Comparison of ENCODE assay signal across 9 mouse cellular contexts in the genomic region with DNA sequence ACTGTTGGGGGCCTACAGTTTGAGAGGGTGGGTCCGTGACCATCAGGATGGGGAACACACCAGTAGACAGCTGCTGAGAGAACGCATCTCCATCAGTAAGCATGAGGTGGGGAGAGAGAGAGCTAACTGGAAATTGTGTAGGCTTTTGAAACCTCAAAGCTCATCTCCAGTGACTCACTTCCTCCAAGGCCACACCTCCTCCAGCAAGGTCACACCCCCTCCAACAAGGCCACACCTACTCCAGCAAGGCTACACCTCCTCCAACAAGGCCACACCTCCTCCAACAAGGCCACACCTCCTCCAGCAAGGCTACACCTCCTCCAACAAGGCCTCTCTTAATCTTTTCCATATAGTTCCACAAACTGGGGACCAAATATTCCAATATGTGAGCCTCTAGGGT. TPM values are rescaled to one million over a fixed set of nuclear protein-coding genes. Genes with fewer than 3 reads are reported as not detected.
DNase-seq lines count a peak whose midpoint lies in the region; ATAC-seq lines count a peak whose summit lies in the region.
"Had no signal": no experiment of that assay in that cellular context is flagged by ENCODE, and none has a peak within 500 bp of the region (broad histone marks: within the 10 kb centered on the region; RNA-seq: fewer than 3 reads in every experiment).

No protein-coding gene starts in this region.

- no peak overlapping the region for H3K4me3 ChIP-seq in liver, embryonic 15.5 days (replicated peaks)
- H3K4me3 ChIP-seq in forebrain, embryonic 16.5 days (replicated peaks; ENCODE audit: low read length): no peak overlapping the region
- H3K4me3 ChIP-seq: heart, embryonic 15.5 days had no signal

- no peak overlapping the region; the same call in 1 of the 2 replicates for H3K27ac ChIP-seq in liver, embryonic 15.5 days (replicated peaks)
- H3K27ac ChIP-seq in forebrain, embryonic 16.5 days (ENCODE audit: low read length): no peak overlapping the region
- H3K27ac ChIP-seq: heart, embryonic 15.5 days had no signal

- ATAC-seq in liver, embryonic 15.5 days (ENCODE audit: insufficient read depth): peak; percentile 22; the same call in 1 of the 2 replicates
- ATAC-seq in frontal cortex, adult (ENCODE audit: low TSS enrichment): no peak
- no peak for ATAC-seq in forebrain, embryonic 16.5 days

- no peak overlapping the region for H3K9ac ChIP-seq in liver, embryonic 15.5 days
- no peak overlapping the region for H3K9ac ChIP-seq in forebrain, embryonic 16.5 days (replicated peaks; ENCODE audit: low read depth, low read length)
- H3K9ac ChIP-seq: heart, embryonic 15.5 days had no signal

- H3K4me2 ChIP-seq in liver, embryonic 15.5 days: no peak overlapping the region
- no peak overlapping the region for H3K4me2 ChIP-seq in forebrain, embryonic 16.5 days (ENCODE audit: low read length)
- H3K4me2 ChIP-seq: heart, embryonic 15.5 days had no signal

- peaks cover 52% of the 10 kb centered on the region for H3K4me1 ChIP-seq in liver, embryonic 15.5 days (replicated peaks)
- no peaks in the 10 kb centered on the region for H3K4me1 ChIP-seq in forebrain, embryonic 16.5 days (replicated peaks; ENCODE audit: control insufficient read depth, insufficient read depth, low read length)
- H3K4me1 ChIP-seq: heart, embryonic 15.5 days had no signal

- peak; percentile 95 for DNase-seq in 416B (ENCODE audit: low read depth)
- peak; percentile 74 for DNase-seq in CD4-positive, CD25-positive, alpha-beta regulatory T cell, adult 2 months (ENCODE audit: low read depth, low spot score)
- DNase-seq in adrenal gland, postnatal 14 days: peak; percentile 77
- no peak for DNase-seq in right cerebral cortex, postnatal 25 days
- DNase-seq: kidney, postnatal 36 days had no signal

- 67% methylated on average over 2 of the region's 2 CpGs for WGBS in liver, embryonic 15.5 days (ENCODE audit: insufficient replicate concordance)
- WGBS in forebrain, embryonic 16.5 days: 92% methylated on average over 2 of the region's 2 CpGs

- H3K36me3 ChIP-seq in liver, embryonic 15.5 days (replicated peaks): peaks cover 78% of the 10 kb centered on the region
- H3K36me3 ChIP-seq in forebrain, embryonic 16.5 days (ENCODE audit: control insufficient read depth, insufficient read depth): peaks cover 6% of the 10 kb centered on the region; the same call in 1 of the 2 replicates

- no peaks in the 10 kb centered on the region for H3K9me3 ChIP-seq in liver, embryonic 15.5 days (replicated peaks)
- no peaks in the 10 kb centered on the region for H3K9me3 ChIP-seq in forebrain, embryonic 16.5 days (ENCODE audit: control insufficient read depth, low read length)
- H3K9me3 ChIP-seq: heart, embryonic 15.5 days had no signal

- no peaks in the 10 kb centered on the region for H3K27me3 ChIP-seq in liver, embryonic 15.5 days
- H3K27me3 ChIP-seq in forebrain, embryonic 16.5 days (replicated peaks; ENCODE audit: control insufficient read depth, insufficient read depth, low read length): no peaks in the 10 kb centered on the region
- H3K27me3 ChIP-seq: heart, embryonic 15.5 days had no signal

RNA-seq across cellular contexts. Expression of a gene that starts 13.9 kb away (rescaled TPM):
- 21.9 and 32.2 TPM in 2 replicates for total RNA-seq in adrenal gland, postnatal 14 days (2021)
- 9.2 and 10.9 TPM in 2 replicates for polyA plus RNA-seq in liver, embryonic 15.5 days (2015; fragmentation: Nextera tagmentation; extraction: Ambion mirVana)
- polyA plus RNA-seq in forebrain, embryonic 16.5 days (2015; fragmentation: Nextera tagmentation; extraction: Ambion mirVana): 16.4 and 16.9 TPM in 2 replicates
